Mouse (Mus musculus): ENCODE measurements at regions not wholly inside any gene's neighbourhood (a gene's known extent, or its start where the extent isn't known, plus 50 kb on each side); places are given as distances from the start of the nearest gene placed in this dataset.

DNA sequence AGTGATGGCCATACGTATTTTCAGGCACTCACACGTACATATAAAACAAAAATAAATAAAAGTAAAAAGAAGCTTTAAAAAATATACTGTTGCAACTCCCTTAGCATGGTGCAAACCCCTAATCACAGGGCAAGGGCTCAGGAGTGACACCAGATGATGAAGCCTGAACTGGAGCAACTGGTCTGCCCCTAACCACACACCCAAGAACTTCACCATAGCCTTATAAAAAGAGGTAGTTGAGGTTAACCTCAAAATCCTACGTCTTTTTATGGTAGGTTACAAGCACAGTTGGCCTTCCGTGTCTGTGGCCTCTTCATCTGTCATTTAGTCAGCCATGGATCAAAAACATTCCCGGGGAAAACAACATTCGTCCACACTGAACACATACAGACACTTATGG, 96.0 kb downstream of the Mtx3 start:
- no peak for TF ChIP-seq CTCF (IDR thresholded peaks at IDR 0.05; ENCODE audit: low read depth)
- TF ChIP-seq EP300 (IDR thresholded peaks at IDR 0.05; ENCODE audit: low read depth) = no peak

Data from heart, postnatal 0 days (tissue).